Comparison of ENCODE assay signal across 16 mouse cellular contexts in the genomic region with DNA sequence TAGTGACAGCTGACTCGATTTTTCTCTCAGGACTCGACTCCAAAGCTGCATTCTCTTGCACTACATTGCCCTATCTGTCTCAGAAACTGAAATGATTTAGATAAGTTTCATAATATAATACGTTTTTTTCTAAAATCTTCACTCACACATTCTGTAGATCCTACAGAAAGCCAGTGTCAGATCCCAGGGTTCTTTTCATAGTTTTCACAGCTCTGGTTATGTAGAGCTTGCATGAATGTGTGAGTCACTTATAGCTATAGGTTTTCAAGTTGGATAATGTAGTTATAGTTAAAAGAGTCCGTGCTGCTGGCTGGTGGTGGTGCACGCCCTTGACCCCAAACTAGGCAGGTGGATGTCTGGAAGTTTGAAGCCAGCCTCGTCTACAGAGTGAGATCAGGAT. TPM values are rescaled to one million over a fixed set of nuclear protein-coding genes. Genes with fewer than 3 reads are reported as not detected.
DNase-seq lines count a peak whose midpoint lies in the region; ATAC-seq and TF ChIP-seq lines count a peak whose summit lies in the region.
"Had no signal": no experiment of that assay in that cellular context is flagged by ENCODE, and none has a peak within 500 bp of the region (broad histone marks: within the 10 kb centered on the region; RNA-seq: fewer than 3 reads in every experiment).

No protein-coding gene starts in this region.

- peak overlapping the region; percentile 15; the same call in 1 of the 2 replicates for H3K27ac ChIP-seq in forebrain, postnatal 0 days (ENCODE audit: low read depth, low read length)
- H3K27ac ChIP-seq in forebrain, embryonic 16.5 days (ENCODE audit: low read length): no peak overlapping the region
- H3K27ac ChIP-seq in kidney, embryonic 14.5 days (ENCODE audit: low read depth, low read length): peak overlapping the region; percentile 63; the same call in 1 of the 2 replicates
- H3K27ac ChIP-seq in stomach, postnatal 0 days (replicated peaks): peak overlapping the region; percentile 41; the same call in 1 of the 2 replicates
- H3K27ac ChIP-seq: hindbrain, embryonic 12.5 days; midbrain, embryonic 10.5 days had no signal

- H3K27me3 ChIP-seq in forebrain, postnatal 0 days (ENCODE audit: insufficient read depth, low read length): no peaks in the 10 kb centered on the region
- H3K27me3 ChIP-seq in forebrain, embryonic 16.5 days (replicated peaks; ENCODE audit: control insufficient read depth, insufficient read depth, low read length): no peaks in the 10 kb centered on the region
- no peaks in the 10 kb centered on the region for H3K27me3 ChIP-seq in kidney, embryonic 14.5 days (ENCODE audit: control insufficient read depth, insufficient read depth, low read length)
- no peaks in the 10 kb centered on the region for H3K27me3 ChIP-seq in megakaryocyte, embryonic 14.5 days (replicated peaks)
- H3K27me3 ChIP-seq in stomach, postnatal 0 days (ENCODE audit: control insufficient read depth, insufficient read depth, low read length): no peaks in the 10 kb centered on the region
- H3K27me3 ChIP-seq: hindbrain, embryonic 12.5 days had no signal

- no peak for ATAC-seq in forebrain, postnatal 0 days
- no peak for ATAC-seq in forebrain, embryonic 16.5 days
- ATAC-seq in kidney, embryonic 14.5 days (ENCODE audit: low FRiP score, low TSS enrichment): no peak
- no peak for ATAC-seq in megakaryocyte, adult 5-6 weeks (ENCODE audit: poor library complexity, severe bottlenecking)
- no peak for ATAC-seq in stomach, postnatal 0 days (ENCODE audit: low FRiP score, low TSS enrichment)

- no peak for DNase-seq in forebrain, postnatal 0 days
- DNase-seq in kidney, adult 18-20 months: no peak
- no peak for DNase-seq in stomach, postnatal 0 days (ENCODE audit: low spot score)
- DNase-seq in embryo, embryonic 9.5 days (ENCODE audit: extremely low spot score): no peak
- DNase-seq: adrenal gland, postnatal 25 days; cerebellum, adult 11-12 months; embryo, embryonic 11 days; kidney, postnatal 36 days; right cerebral cortex, adult 18-20 months; thymus, postnatal 14 days had no signal

- H3K4me3 ChIP-seq in forebrain, postnatal 0 days (ENCODE audit: low read depth, low read length): no peak overlapping the region
- H3K4me3 ChIP-seq in forebrain, embryonic 16.5 days (replicated peaks; ENCODE audit: low read length): no peak overlapping the region
- no peak overlapping the region for H3K4me3 ChIP-seq in kidney, embryonic 14.5 days (ENCODE audit: low read length)
- H3K4me3 ChIP-seq in megakaryocyte, embryonic 14.5 days (replicated peaks): peak overlapping the region; percentile 33
- no peak overlapping the region for H3K4me3 ChIP-seq in stomach, postnatal 0 days (ENCODE audit: low read depth, low read length)
- H3K4me3 ChIP-seq: hindbrain, embryonic 12.5 days; midbrain, embryonic 10.5 days had no signal

- H3K36me3 ChIP-seq in forebrain, postnatal 0 days (ENCODE audit: insufficient read depth): peaks cover 8% of the 10 kb centered on the region; the same call in 1 of the 2 replicates
- H3K36me3 ChIP-seq in forebrain, embryonic 16.5 days (ENCODE audit: control insufficient read depth, insufficient read depth): peaks cover 5% of the 10 kb centered on the region
- H3K36me3 ChIP-seq in kidney, embryonic 14.5 days (ENCODE audit: control insufficient read depth, insufficient read depth, low read length): peaks cover 37% of the 10 kb centered on the region
- H3K36me3 ChIP-seq in megakaryocyte, embryonic 14.5 days (replicated peaks; ENCODE audit: low read length): peaks cover 100% of the 10 kb centered on the region
- 0 out of 2 replicates have a peak, but pooled peaks cover 6% of the 10 kb centered on the region for H3K36me3 ChIP-seq in stomach, postnatal 0 days (ENCODE audit: control insufficient read depth, insufficient read depth, low read length)

- no peak for TF ChIP-seq EP300 in stomach, postnatal 0 days (optimal IDR thresholded peaks at IDR 0.05)

- H3K9me3 ChIP-seq in forebrain, postnatal 0 days (ENCODE audit: low read length): no peaks in the 10 kb centered on the region
- H3K9me3 ChIP-seq in forebrain, embryonic 16.5 days (ENCODE audit: control insufficient read depth, low read length): no peaks in the 10 kb centered on the region
- no peaks in the 10 kb centered on the region for H3K9me3 ChIP-seq in kidney, embryonic 14.5 days (ENCODE audit: control insufficient read depth, low read length)
- no peaks in the 10 kb centered on the region for H3K9me3 ChIP-seq in megakaryocyte, embryonic 14.5 days
- H3K9me3 ChIP-seq in stomach, postnatal 0 days (ENCODE audit: control insufficient read depth, low read length): no peaks in the 10 kb centered on the region
- H3K9me3 ChIP-seq: hindbrain, embryonic 12.5 days; midbrain, embryonic 10.5 days had no signal

- no peaks in the 10 kb centered on the region for H3K4me1 ChIP-seq in forebrain, postnatal 0 days (ENCODE audit: insufficient read depth)
- no peaks in the 10 kb centered on the region for H3K4me1 ChIP-seq in forebrain, embryonic 16.5 days (replicated peaks; ENCODE audit: control insufficient read depth, insufficient read depth, low read length)
- H3K4me1 ChIP-seq in kidney, embryonic 14.5 days (ENCODE audit: control insufficient read depth, insufficient read depth, low read length): no peaks in the 10 kb centered on the region
- H3K4me1 ChIP-seq in megakaryocyte, embryonic 14.5 days: peaks cover 88% of the 10 kb centered on the region
- H3K4me1 ChIP-seq in stomach, postnatal 0 days (replicated peaks; ENCODE audit: control insufficient read depth, insufficient read depth): no peaks in the 10 kb centered on the region
- H3K4me1 ChIP-seq: hindbrain, embryonic 12.5 days; midbrain, embryonic 10.5 days had no signal

- TF ChIP-seq CTCF in forebrain, postnatal 0 days (IDR thresholded peaks at IDR 0.05; ENCODE audit: low read depth): no peak
- no peak for TF ChIP-seq CTCF in stomach, postnatal 0 days (IDR thresholded peaks at IDR 0.05; ENCODE audit: low read depth)

- H3K4me2 ChIP-seq in forebrain, postnatal 0 days (ENCODE audit: low read depth): no peak overlapping the region
- no peak overlapping the region for H3K4me2 ChIP-seq in forebrain, embryonic 16.5 days (ENCODE audit: low read length)
- H3K4me2 ChIP-seq in kidney, embryonic 14.5 days (replicated peaks; ENCODE audit: low read depth, low read length): no peak overlapping the region
- H3K4me2 ChIP-seq in stomach, postnatal 0 days (replicated peaks; ENCODE audit: low read depth): no peak overlapping the region
- H3K4me2 ChIP-seq: hindbrain, embryonic 12.5 days had no signal

- WGBS in forebrain, postnatal 0 days: 91% methylated on average over 6 of the region's 6 CpGs
- 93% methylated on average over 6 of the region's 6 CpGs for WGBS in forebrain, embryonic 16.5 days
- 82% methylated on average over 6 of the region's 6 CpGs for WGBS in kidney, embryonic 14.5 days
- WGBS in stomach, postnatal 0 days: 83% methylated on average over 6 of the region's 6 CpGs

- no peak overlapping the region for H3K9ac ChIP-seq in forebrain, postnatal 0 days
- no peak overlapping the region for H3K9ac ChIP-seq in forebrain, embryonic 16.5 days (replicated peaks; ENCODE audit: low read depth, low read length)
- H3K9ac ChIP-seq in kidney, embryonic 14.5 days (ENCODE audit: low read depth, low read length): no peak overlapping the region
- H3K9ac ChIP-seq in stomach, postnatal 0 days (ENCODE audit: low read length): no peak overlapping the region
- H3K9ac ChIP-seq: hindbrain, embryonic 12.5 days had no signal

RNA-seq across cellular contexts. Expression of a gene that starts 42.1 kb away (rescaled TPM):
- 51.6 and 65.4 TPM in 2 replicates for total RNA-seq in forebrain, postnatal 0 days (2014; rRNA removed)
- polyA plus RNA-seq in forebrain, postnatal 0 days (2015; fragmentation: Nextera tagmentation; extraction: Ambion mirVana): 7.1 and 10.9 TPM in 2 replicates
- 22.8 and 24.8 TPM in 2 replicates for polyA plus RNA-seq in forebrain, embryonic 16.5 days (2015; fragmentation: Nextera tagmentation; extraction: Ambion mirVana)
- 26.2 and 48.2 TPM in 2 replicates for polyA plus RNA-seq in kidney, embryonic 14.5 days (2014; fragmentation: Nextera tagmentation; extraction: Ambion mirVana)
- polyA plus RNA-seq in megakaryocyte, embryonic 14.5 days (2012; ENCODE audit: insufficient read depth, low replicate concordance): 0.51 TPM in 1 of 2 replicates, not detected in the other
- 67.2 and 73.3 TPM in 2 replicates for total RNA-seq in megakaryocyte, adult 5-6 weeks (2015)
- total RNA-seq in megakaryocyte, adult 5-6 weeks (2017): 94.2 and 106 TPM in 2 replicates
- 8.9 and 9.0 TPM in 2 replicates for polyA plus RNA-seq in stomach, postnatal 0 days (2015; fragmentation: Nextera tagmentation; extraction: Ambion mirVana)
